Mouse (Mus musculus) thymus, postnatal 36 days (tissue): ENCODE measurements around the gene Sppl2b.

Experiments used
- DNase-seq, 2 experiments: peaks; one replicate each; pipeline ENCODE4 v3.0.0; 2022; ENCODE audit warnings: mixed read lengths in 2 of 2

Gene Sppl2b

GRCm38 (mm10) chr10:80900318-80901247, 45.5 kb downstream of the Sppl2b start, which contains the start of gene Timm13:
Timm13 (minus strand) TSS chr10:80900969.
- peak; percentile 93 to 98 for DNase-seq

GRCm38 (mm10) chr10:80901409-80902272, 46.6 kb downstream of the Sppl2b start:
- no peak for DNase-seq

GRCm38 (mm10) chr10:80902273-80902940, 47.3 kb downstream of the Sppl2b start:
- no peak for DNase-seq

- DNase-seq: no peak
Observed at GRCm38 (mm10) chr10:80903282-80903681, 48.2 kb downstream of the Sppl2b start.

GRCm38 (mm10) chr10:80904004-80904693, 49.1 kb downstream of the Sppl2b start:
- DNase-seq: no peak

- no peak for DNase-seq
Observed at GRCm38 (mm10) chr10:80904709-80905108, 49.6 kb downstream of the Sppl2b start.

GRCm38 (mm10) chr10:80909375-80910162, 54.5 kb downstream of the Sppl2b start:
- no peak for DNase-seq

GRCm38 (mm10) chr10:80911354-80911753, 56.3 kb downstream of the Sppl2b start:
- no peak for DNase-seq

- DNase-seq: no peak
Observed at GRCm38 (mm10) chr10:80911891-80912290, 56.8 kb downstream of the Sppl2b start.

- no peak for DNase-seq
Observed at GRCm38 (mm10) chr10:80913364-80914011, 58.4 kb downstream of the Sppl2b start.

GRCm38 (mm10) chr10:80914253-80914656, 59.2 kb downstream of the Sppl2b start:
- peak; percentile 47 to 72 for DNase-seq

- no peak for DNase-seq
Observed at GRCm38 (mm10) chr10:80915260-80915659, 60.2 kb downstream of the Sppl2b start.

- DNase-seq: no peak
Observed at GRCm38 (mm10) chr10:80915736-80916135, 60.7 kb downstream of the Sppl2b start.

- DNase-seq: no peak
Observed at GRCm38 (mm10) chr10:80917336-80917778, 62.3 kb downstream of the Sppl2b start.

- peak; percentile 60 to 65 for DNase-seq
Observed at GRCm38 (mm10) chr10:80917779-80918434, 62.8 kb downstream of the Sppl2b start, which contains the start of gene Lmnb2. Lmnb2 (minus strand) TSS chr10:80918245.
